Mouse (Mus musculus) liver, embryonic 11.5 days (tissue): Measurements from ENCODE around the gene Gmnc. TPM values are rescaled to one million over a fixed set of nuclear protein-coding genes. Genes with fewer than 3 reads are reported as not detected.

Source experiments
- ATAC-seq: fragments of 200-750 bp; cut with Nextera tagmentation; replicated peaks from 2 replicates; pipeline ENCODE4 v1.8.0; 2017; ENCODE audit warnings: moderate number of reproducible peaks, mild to moderate bottlenecking, moderate TSS enrichment, moderate library complexity; ENCODE audit not compliant: low FRiP score
- DNase-seq: peaks from one replicate; pipeline ENCODE4 v3.0.0-alpha.2; 2017; ENCODE audit warnings: low spot score
- H3K27ac ChIP-seq: fragments of 300-500 bp; sonication (generic); 2 replicates; pipeline ENCODE4 v1.5.1; 2014; ENCODE audit warnings: mild to moderate bottlenecking, low read depth, low read length, control low read depth
- H3K27me3 ChIP-seq: fragments of 300-500 bp; sonication (generic); replicated peaks from 2 replicates; pipeline ENCODE4 v1.6.1; 2014; ENCODE audit warnings: low read length, mixed read lengths; ENCODE audit not compliant: control insufficient read depth, insufficient read depth
- H3K36me3 ChIP-seq: fragments of 300-500 bp; sonication (generic); 2 replicates; pipeline ENCODE4 v1.6.1; 2014; ENCODE audit warnings: mild to moderate bottlenecking, low read length, moderate library complexity, mixed read lengths; ENCODE audit not compliant: control insufficient read depth, insufficient read depth
- H3K4me1 ChIP-seq: fragments of 300-500 bp; sonication (generic); replicated peaks from 2 replicates; pipeline ENCODE4 v1.6.1; 2014; ENCODE audit warnings: low read length, mixed read lengths; ENCODE audit not compliant: control insufficient read depth, insufficient read depth
- H3K4me2 ChIP-seq: fragments of 300-500 bp; sonication (generic); 2 replicates; pipeline ENCODE4 v1.6.1; 2014; ENCODE audit warnings: mild to moderate bottlenecking, control low read depth, moderate library complexity
- H3K4me3 ChIP-seq: fragments of 300-500 bp; sonication (generic); 2 replicates; pipeline ENCODE4 v1.5.1; 2014; ENCODE audit warnings: low read depth, low read length, control low read depth
- H3K9ac ChIP-seq: fragments of 300-500 bp; sonication (generic); 2 replicates; pipeline ENCODE4 v1.6.1; 2014; ENCODE audit warnings: low read depth, low read length, control low read depth
- H3K9me3 ChIP-seq: fragments of 300-500 bp; sonication (generic); 2 replicates; pipeline ENCODE4 v1.6.1; 2016; ENCODE audit warnings: low read length, inconsistent platforms, mixed read lengths; ENCODE audit not compliant: control insufficient read depth
- WGBS: fragments of 180-500 bp; shearing (Covaris S2); extraction: QIAGEN DNeasy Blood & Tissue Kit; methylation state at CpG from one replicate; pipeline ENCODE4 v1.1.7; 2014; 5-methylcytosine and 5-hydroxymethylcytosine counted together
- polyA plus RNA-seq: library from polyadenylated mRNA; unstranded; fragments of >200 nt; fragmentation: Nextera tagmentation; extraction: Ambion mirVana; gene quantifications from 2 replicates; pipeline ENCODE4 v1.2.1, GENCODE M21; 2014

The Gmnc gene
- polyA plus RNA-seq, 1 experiment from 2014 or later = not detected

DNA sequence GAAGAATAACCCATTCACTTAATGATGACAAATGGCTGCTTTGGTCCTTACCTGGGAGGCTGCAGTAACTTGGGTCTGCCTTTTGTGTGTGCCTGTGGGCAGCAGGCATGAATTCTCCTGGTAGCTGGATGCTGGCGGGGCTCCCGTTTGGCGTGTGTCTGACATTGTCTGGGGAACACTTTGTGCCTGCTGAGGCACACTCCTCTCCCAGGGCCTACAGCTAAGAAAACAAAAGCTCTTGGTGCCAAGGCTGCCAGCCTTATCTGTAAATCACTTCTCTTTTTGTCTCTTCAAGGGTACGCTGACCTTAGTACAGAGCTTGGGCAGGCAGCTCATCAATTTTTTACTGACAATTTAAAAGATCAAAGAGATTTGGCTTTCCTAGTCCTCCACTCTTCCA lies 90.0 kb downstream of the Gmnc start:
- Histone ChIP-seq H3K9me3 (no peaks in the 10 kb centered on the region), H3K27me3 (no peaks in the 10 kb centered on the region), H3K4me1 (no peaks in the 10 kb centered on the region), H3K9ac (no peak overlapping the region), H3K36me3 (no peaks in the 10 kb centered on the region), H3K27ac (no peak overlapping the region), H3K4me3 (no peak overlapping the region), H3K4me2 (no peak overlapping the region)
- DNase-seq = no peak
- no peak for ATAC-seq
- WGBS = 44% methylated on average over 4 of the region's 4 CpGs

GRCm38 (mm10) chr16:26886337-26886736 lies 105.1 kb downstream of the Gmnc start:
- H3K27ac ChIP-seq = no peak overlapping the region
- H3K9me3 ChIP-seq = no peaks in the 10 kb centered on the region
- DNase-seq = no peak
- H3K4me1 ChIP-seq = no peaks in the 10 kb centered on the region
- WGBS = 47% methylated on average over 4 of the region's 4 CpGs
- no peak overlapping the region for H3K4me3 ChIP-seq
- H3K4me2 ChIP-seq = no peak overlapping the region
- no peaks in the 10 kb centered on the region for H3K36me3 ChIP-seq
- ATAC-seq = no peak
- no peaks in the 10 kb centered on the region for H3K27me3 ChIP-seq
- no peak overlapping the region for H3K9ac ChIP-seq

- DNase-seq (no peak), ATAC-seq (no peak)
- WGBS = 62% methylated on average over 3 of the region's 3 CpGs
Measured at GRCm38 (mm10) chr16:26876885-26877284, 114.6 kb downstream of the Gmnc start.

More at GRCm38 (mm10) chr16:26876885-26877284, 114.6 kb downstream of the Gmnc start:
- Histone ChIP-seq H3K27ac (no peak overlapping the region), H3K4me2 (no peak overlapping the region), H3K4me1 (no peaks in the 10 kb centered on the region), H3K9me3 (no peaks in the 10 kb centered on the region), H3K4me3 (no peak overlapping the region), H3K9ac (no peak overlapping the region), H3K27me3 (no peaks in the 10 kb centered on the region), H3K36me3 (no peaks in the 10 kb centered on the region)
